Mouse (Mus musculus) kidney, adult 18-20 months (tissue): ENCODE measurements around the gene Flrt2.

Experiments
- DNase-seq: peaks from one replicate; pipeline ENCODE4 v3.0.0; 2021

Gene Flrt2

DNA sequence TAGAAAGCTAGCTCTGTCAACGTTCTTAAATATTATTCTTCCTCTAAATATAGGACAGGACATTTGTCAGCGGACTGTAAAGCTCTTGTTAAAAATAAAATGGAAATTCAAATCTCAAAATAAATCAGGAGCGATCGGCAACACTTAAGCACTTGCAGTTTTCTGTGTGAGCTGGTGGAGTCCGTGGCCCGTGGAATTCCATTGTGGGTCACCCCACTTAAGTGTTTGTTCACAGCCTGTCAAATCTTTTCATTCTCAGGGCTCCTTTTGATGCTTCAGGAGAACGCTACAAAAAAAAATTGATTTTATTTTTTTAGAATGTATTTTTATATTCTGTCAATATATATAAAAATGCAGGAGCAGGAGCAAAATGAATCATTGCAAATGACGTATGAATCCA lies 45.5 kb downstream of the Flrt2 start:
- no peak for DNase-seq

DNA sequence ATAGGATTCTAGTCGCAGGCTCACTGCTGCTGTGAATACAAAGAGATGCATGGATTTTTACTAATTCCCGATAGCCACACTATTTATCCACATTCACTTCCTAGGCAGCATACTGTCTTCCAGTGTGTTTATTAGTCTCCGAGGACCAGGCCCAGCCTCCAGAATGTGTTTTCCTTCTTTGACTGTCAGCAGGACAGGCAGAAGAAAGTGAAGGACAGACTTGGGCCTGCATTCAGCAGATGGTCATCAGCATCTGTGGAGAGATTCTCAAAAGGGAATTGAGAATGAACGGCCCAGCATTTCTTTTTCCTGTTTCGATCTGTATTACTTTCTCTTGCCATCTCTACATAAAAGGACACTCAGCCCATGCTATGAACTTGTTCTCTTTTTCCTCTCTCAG lies 46.0 kb downstream of the Flrt2 start:
- DNase-seq, result no peak

DNA sequence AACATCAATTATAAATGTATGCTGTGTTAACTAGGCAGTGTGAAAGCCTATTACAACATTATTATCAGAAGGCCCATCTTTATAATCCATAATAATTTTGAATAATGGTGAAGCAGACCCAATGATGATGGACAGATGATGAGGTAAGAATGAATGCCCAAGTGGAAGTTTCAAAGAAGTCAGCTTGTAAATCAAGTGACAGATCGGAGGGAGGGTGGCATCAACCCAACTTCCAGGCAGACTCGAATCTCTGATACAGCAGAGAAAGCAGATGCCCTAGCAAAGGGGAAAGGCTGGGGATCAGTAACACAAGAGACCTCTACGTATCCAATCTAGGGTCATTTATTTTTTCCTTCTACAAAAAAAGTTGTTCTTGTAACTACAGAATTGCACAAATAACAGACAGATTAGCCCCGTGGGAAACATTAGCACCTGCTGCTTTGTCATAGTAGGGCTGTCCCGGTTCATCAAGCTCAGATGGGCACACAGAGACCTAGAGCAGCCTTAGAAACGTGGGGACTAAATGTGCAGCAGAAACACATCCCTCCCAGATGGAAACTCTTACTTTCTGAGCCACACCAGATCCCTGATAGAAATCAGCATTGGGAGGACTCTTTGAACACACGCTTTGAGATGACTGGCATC lies 46.6 kb downstream of the Flrt2 start:
- DNase-seq, result no peak

DNA sequence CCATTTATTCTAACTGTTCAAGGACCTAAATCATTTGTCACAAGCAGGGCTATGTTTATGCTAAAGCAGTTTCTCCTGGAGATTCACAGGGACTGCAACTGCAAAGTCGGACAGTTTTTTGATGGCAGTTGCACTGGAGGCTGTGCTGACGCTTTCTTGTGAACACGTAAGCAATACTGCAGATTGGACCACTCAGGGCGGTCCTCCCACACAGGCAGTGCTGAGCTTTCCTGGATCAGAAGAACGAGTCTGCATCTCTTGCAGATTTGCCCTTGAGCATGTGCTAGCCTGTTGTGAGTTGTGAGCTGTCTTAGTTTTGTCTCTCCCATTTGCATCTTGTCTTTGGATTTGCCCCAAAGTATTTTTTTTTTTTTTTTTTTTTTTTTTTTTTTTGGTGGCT lies 47.7 kb downstream of the Flrt2 start:
- no peak for DNase-seq

DNA sequence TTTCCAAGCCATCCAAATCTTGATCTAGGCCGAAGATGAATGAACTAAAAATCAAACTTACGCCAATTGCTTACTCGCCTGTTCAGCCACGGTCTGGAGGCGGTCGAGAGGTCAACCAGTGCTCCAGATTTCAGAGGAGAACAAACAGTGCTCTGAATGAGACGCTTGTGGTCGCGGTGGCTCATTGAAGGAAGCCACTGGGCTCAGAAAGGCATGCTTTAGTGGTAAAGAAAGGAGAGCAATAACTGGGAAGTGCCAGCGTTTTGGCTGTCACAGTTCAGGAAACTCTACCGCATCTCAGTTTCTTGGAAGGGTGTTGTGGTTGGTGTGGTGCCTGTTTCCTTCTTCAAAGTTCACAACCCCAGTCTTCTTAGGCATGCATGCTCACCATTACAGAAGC lies 49.3 kb downstream of the Flrt2 start:
- DNase-seq, result no peak

DNA sequence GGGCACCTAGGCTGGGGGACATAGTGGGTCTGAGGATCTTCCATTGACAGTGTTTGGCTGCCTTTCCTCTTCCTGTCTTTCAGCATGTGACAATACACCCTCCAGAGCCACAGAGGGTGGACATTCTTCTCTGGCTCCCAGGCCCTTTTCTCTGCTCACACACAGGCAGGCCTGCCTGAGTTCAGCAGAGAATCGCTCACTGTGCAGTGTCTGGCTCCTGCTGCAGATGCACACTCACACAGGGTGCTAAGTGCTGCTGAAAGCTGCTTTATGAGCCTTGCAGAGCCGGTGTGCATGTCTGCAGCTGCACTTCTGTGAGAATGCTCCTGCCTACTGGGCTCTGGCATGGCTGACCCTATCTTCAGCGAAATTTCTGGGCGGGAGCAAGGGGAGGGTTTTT lies 52.3 kb downstream of the Flrt2 start:
- DNase-seq, result no peak

DNA sequence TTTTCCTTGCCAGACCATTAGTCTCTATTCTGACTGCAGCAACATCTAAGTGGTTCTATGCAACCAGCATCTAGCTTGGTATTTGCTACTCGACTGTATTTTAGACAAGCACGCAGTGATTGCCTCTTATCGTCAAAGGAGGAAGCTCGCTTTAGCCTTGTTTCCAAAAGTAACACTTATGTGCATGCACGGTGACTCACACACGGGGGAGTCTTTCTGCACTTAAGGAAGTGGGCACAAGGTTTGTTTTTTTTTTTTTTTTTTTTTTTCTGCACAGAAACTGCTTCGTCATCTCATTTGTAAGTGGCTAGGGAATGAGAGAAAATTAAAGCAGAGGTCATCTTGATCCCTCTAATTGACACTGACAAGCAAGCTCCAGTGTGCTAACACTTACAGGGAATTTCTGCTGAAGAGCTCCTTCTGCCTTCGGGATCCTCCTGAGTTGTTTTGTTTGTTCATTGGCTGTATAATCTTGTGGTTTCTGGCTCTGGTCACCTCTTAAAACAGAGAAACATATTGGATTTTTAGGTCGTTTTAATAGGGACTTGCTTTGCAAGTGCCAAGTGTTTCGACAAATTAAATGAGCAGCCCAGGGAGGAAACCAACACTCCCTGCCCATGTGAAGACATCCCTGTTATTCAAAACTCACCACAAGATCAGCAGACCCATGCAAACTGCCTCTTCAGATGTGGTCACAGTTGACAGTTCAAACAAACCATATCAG lies 55.0 kb downstream of the Flrt2 start:
- DNase-seq, result no peak

DNA sequence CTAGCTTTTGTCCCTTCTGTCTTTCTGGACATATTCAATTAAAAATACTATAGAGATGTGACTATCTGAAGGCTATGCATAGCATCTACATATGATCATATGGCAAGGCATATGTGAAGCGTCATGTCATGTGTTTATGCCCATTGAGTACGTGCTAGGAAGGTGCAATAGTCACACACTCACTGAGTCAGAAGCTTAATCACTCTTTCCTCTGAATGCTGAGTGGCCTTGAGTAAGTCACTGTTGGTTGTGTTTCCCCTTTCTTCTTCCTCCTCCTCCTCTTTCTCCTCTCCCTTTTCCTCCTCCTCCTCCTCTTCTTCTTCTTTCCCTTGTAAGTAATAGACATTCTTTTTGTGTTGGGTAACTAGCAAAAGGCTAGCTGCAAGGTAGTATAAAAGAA lies 56.7 kb downstream of the Flrt2 start:
- DNase-seq, result no peak

DNA sequence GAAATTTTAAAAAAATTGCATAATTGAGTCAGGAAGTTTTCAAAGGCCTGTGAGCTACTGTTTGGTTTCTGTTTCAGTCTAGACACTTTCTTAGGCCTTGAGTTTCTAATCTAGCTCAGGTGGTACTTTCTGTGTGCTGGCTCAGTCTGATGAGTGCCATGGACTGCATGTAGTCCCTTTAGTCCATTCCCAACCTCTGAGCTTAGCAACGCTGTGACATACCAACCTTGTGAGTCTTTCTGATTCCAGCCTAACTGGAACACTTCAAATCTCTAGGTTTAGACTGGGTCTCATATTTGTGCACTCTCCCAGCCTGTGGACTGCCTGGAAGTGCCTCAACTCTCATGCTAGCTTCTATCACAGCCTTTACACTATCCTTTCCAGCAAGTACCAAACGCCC lies 57.2 kb downstream of the Flrt2 start:
- DNase-seq, result no peak

DNA sequence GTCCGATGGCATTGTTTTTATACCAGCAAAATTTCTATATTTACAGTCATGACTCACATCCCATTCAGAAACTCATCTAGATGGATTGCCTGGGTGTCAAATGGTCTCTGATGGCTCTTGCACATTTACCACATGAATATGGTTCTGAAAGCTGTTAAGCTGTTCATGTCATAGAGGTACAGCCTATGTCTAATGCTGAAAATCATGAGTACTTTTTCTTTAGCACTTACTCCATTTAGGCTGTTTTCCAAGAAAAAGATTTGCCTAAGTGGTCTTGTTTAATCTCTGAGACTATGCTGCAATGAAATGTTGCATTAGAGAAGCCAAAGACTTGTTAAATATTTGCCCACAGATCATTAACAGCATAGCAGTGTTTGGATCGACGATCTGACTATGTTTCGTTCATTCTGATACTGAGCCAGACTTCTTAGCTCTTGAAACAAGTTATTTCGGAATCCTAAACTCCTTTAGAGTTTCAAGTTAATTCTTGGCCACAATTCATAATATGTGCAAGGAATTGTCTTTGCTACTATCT lies 67.3 kb downstream of the Flrt2 start:
- DNase-seq, result no peak

DNA sequence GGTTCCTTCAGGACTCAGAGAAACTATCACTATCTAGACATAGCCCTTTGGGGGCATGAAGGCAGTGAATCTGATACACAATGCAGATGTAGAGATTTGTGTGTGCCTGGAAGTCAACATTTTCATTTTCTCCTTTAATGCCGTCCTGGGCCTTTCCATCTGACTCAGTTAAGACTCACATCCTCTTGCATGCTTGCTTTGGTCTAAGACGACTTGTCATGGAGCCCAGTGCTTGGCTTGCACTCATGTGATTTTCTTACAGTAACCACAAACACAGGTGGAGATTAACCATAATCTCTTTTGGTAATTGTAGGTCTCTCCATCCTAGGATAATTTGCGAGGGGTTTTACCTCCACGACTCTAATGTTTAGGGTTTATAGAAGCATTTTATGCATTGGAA lies 73.2 kb downstream of the Flrt2 start:
- DNase-seq, result no peak

DNA sequence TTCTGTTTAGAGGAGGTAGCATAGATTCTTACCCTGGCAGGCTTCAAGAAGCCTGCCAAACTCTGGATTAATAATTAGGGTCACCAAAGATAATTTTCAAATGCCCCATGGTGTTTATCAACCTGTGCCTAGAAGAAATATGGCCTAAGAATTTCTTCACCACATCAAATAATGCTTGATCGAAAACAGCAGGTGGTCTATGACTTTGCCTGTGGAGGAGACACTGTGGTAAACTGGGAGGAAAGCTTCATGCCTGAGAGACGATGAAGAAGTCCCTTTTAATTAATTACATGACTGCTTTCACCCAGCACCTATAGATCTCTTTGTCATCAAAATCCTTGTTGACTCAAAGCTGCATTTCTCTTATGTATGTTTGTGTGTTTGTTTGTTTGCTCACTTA lies 77.0 kb downstream of the Flrt2 start:
- DNase-seq, result no peak

DNA sequence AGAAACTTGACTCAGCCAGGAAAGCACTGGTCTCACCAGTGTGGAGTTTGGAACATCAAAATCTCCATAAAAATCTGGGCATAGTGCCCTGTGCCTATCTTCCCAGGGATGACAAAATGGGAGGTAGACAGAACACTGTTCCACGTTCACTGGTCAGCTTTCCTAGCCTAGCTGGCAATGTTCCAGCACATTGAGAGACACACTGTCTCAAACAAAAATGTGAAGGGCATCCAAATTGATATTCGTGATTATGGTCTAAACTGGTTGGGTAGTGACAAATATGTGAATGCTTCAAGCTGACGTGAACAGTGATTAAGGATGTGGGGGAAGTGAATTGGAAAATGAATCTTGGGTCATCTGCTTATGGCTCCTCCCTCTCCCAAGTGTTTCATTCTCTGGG lies 78.2 kb downstream of the Flrt2 start:
- no peak for DNase-seq

DNA sequence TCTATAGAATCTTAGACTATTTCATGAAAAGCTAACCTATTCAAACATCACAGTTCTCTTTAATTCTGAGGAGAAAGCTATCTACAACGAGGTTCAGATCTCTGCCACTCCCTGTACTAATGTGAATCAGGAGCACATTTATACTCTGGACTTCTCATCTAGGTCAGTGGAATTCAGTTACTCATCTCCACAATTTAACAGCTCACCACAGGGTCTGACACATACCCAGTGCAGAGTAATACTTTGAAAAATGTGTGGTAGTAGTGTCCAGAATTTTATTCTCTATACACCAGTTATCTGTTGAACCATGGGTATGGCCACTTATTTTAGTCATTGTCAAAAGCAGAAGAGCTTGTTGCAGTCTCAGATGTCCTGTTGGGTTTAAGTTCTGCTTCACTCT lies 98.1 kb downstream of the Flrt2 start:
- no peak for DNase-seq

DNA sequence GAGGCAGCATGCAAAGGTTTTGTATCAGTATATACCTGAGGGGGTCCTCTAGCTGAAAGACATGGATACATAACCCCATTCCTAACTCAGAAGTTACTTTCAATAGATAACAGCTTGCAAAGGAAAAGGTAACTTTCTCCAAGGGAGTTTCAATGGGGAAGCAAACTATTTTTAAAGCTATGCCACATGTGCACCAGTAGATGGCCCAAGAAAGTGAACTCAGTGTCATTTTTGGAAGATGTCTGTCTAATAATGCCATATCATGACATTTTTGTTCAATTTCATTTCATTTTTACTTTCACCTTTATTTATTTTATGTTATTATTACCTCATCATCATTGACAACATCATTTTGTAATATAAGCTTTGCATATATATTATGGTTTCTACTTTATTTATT lies 124.6 kb downstream of the Flrt2 start:
- DNase-seq, result no peak
